Mouse (Mus musculus) spleen, adult 2 months (tissue): ENCODE data around the gene Slc43a2.

Experiments used
- CTCF ChIP-seq: fragments of 200-500 bp; IDR thresholded peaks from 2 replicates; pipeline ENCODE4 v1.5.1; 2011; ENCODE audit warnings: mild to moderate bottlenecking, inconsistent platforms; ENCODE audit not compliant: insufficient read depth, insufficient read length, insufficient replicate concordance; ENCODE audit errors: extremely low read depth
- POLR2A ChIP-seq: fragments of 200-500 bp; IDR thresholded peaks from 2 replicates; pipeline ENCODE4 v1.6.1; 2011; ENCODE audit warnings: low read depth, low read length, inconsistent platforms

- TF ChIP-seq CTCF (peak; percentile 3; the same call in 1 of the 2 replicates), POLR2A (no peak)
Measured at GRCm38 (mm10) chr11:75509741-75510626, 21.5 kb upstream of the Slc43a2 start, which contains the start of gene Rilp.
